Mouse (Mus musculus): ENCODE measurements around the gene Map4k5. TPM values are rescaled to one million over a fixed set of nuclear protein-coding genes. Genes with fewer than 3 reads are reported as not detected.
A peak's percentile ranks its signal among the peaks of the same experiment; 100 is the strongest.

Gene Map4k5
- polyA plus RNA-seq, 1 experiment from 2014 or later = 14.2 TPM

- peak overlapping the region; percentile 78; the same call in 1 of the 2 replicates for H3K27ac ChIP-seq (ENCODE audit: low read length)
Measured at GRCm38 (mm10) chr12:69891721-69892120, 1.3 kb downstream of the Map4k5 start.

GRCm38 (mm10) chr12:69890476-69890875 is 2.5 kb downstream of the Map4k5 start:
- peak overlapping the region; percentile 14; the same call in 1 of the 2 replicates for H3K4me3 ChIP-seq (ENCODE audit: low read length)
- peak overlapping the region; percentile 40 for H3K27ac ChIP-seq (ENCODE audit: low read length)
- WGBS = 8% methylated on average over 5 of the region's 5 CpGs
- no peak for ATAC-seq
- no peaks in the 10 kb centered on the region for H3K27me3 ChIP-seq (replicated peaks; ENCODE audit: control insufficient read depth, insufficient read depth, low read length)
- H3K9ac ChIP-seq (ENCODE audit: low read depth, low read length) = peak overlapping the region; percentile 36; the same call in 1 of the 2 replicates
- no peaks in the 10 kb centered on the region for H3K36me3 ChIP-seq (ENCODE audit: control insufficient read depth, insufficient read depth, low read length)
- peaks cover 25% of the 10 kb centered on the region for H3K4me1 ChIP-seq (ENCODE audit: control insufficient read depth, insufficient read depth, low read length)
- no peaks in the 10 kb centered on the region for H3K9me3 ChIP-seq (ENCODE audit: control insufficient read depth, low read length)
- peak overlapping the region; percentile 82 for H3K4me2 ChIP-seq (ENCODE audit: low read depth, low read length)

More at GRCm38 (mm10) chr12:69891721-69892120, 1.3 kb downstream of the Map4k5 start:
- peak overlapping the region; percentile 96 for H3K9ac ChIP-seq (ENCODE audit: low read depth, low read length)
- ATAC-seq = no peak
- no peaks in the 10 kb centered on the region for H3K9me3 ChIP-seq (ENCODE audit: control insufficient read depth, low read length)
- H3K36me3 ChIP-seq (ENCODE audit: control insufficient read depth, insufficient read depth, low read length) = no peaks in the 10 kb centered on the region
- peak overlapping the region; percentile 82 for H3K4me2 ChIP-seq (ENCODE audit: low read depth, low read length)
- WGBS = 37% methylated on average over 3 of the region's 3 CpGs
- peaks cover 25% of the 10 kb centered on the region for H3K4me1 ChIP-seq (ENCODE audit: control insufficient read depth, insufficient read depth, low read length)
- H3K27me3 ChIP-seq (replicated peaks; ENCODE audit: control insufficient read depth, insufficient read depth, low read length) = no peaks in the 10 kb centered on the region
- peak overlapping the region; percentile 81 for H3K4me3 ChIP-seq (ENCODE audit: low read length)

GRCm38 (mm10) chr12:69890051-69890450 is 2.9 kb downstream of the Map4k5 start:
- Histone ChIP-seq H3K9ac (ENCODE audit: low read depth, low read length) (0 out of 2 replicates have a peak overlapping the region, but pooled peaks have one; percentile 36), H3K4me3 (ENCODE audit: low read length) (peak overlapping the region; percentile 14; the same call in 1 of the 2 replicates)

DNA sequence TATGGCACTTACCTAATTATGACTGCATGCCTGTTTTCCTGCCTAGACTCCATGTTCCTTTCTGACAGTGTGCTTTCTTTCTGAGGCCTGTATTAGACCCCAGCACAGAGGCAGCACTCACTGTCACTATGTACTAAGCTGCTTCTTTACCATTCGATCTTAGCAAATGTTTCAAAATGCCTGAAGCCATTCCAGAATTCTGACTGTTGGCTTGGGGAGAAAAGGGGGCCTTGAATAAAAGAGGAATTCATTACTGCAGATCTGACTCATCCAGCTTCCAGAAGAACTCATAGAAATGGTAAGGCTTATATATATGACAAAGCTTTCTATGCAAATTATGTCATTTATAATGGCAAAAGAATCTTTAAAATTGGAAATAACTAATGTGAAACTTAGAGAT is 4.7 kb downstream of the Map4k5 start:
- Histone ChIP-seq H3K4me3 (ENCODE audit: low read length) (no peak overlapping the region), H3K9ac (ENCODE audit: low read depth, low read length) (no peak overlapping the region), H3K36me3 (ENCODE audit: control insufficient read depth, insufficient read depth, low read length) (no peaks in the 10 kb centered on the region), H3K4me1 (ENCODE audit: control insufficient read depth, insufficient read depth, low read length) (peaks cover 25% of the 10 kb centered on the region), H3K4me2 (ENCODE audit: low read depth, low read length) (no peak overlapping the region), H3K27ac (ENCODE audit: low read length) (no peak overlapping the region), H3K9me3 (ENCODE audit: control insufficient read depth, low read length) (no peaks in the 10 kb centered on the region), H3K27me3 (replicated peaks; ENCODE audit: control insufficient read depth, insufficient read depth, low read length) (no peaks in the 10 kb centered on the region)
- 71% methylated on average over 1 of the region's 1 CpGs for WGBS
- no peak for ATAC-seq

More at GRCm38 (mm10) chr12:69890051-69890450, 2.9 kb downstream of the Map4k5 start:
- no peak for ATAC-seq
- Histone ChIP-seq H3K27ac (ENCODE audit: low read length) (peak overlapping the region; percentile 40), H3K27me3 (replicated peaks; ENCODE audit: control insufficient read depth, insufficient read depth, low read length) (no peaks in the 10 kb centered on the region), H3K4me2 (ENCODE audit: low read depth, low read length) (peak overlapping the region; percentile 82; the same call in 1 of the 2 replicates), H3K9me3 (ENCODE audit: control insufficient read depth, low read length) (no peaks in the 10 kb centered on the region), H3K4me1 (ENCODE audit: control insufficient read depth, insufficient read depth, low read length) (peaks cover 25% of the 10 kb centered on the region), H3K36me3 (ENCODE audit: control insufficient read depth, insufficient read depth, low read length) (no peaks in the 10 kb centered on the region)
- 49% methylated on average over 6 of the region's 6 CpGs for WGBS

DNA sequence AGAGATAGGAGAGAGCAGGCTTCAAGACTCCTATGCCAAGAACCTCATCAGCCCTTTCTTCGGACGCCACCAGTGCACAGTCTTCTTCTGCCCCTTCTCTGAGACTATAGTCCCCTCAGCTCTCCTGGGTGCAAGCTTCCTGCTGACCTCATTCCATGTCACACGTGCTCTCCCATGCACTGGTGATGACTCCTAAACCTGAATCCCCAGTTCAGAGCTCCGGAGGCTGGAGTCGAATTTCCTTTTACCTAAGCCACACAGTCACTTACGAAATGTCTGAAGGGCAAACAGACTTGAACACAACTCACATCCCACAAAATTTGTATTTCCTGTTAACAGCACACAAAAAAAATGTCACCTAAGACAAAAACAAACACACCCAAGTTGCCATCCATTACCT is 5.2 kb downstream of the Map4k5 start:
- Histone ChIP-seq H3K9ac (ENCODE audit: low read depth, low read length) (no peak overlapping the region), H3K9me3 (ENCODE audit: control insufficient read depth, low read length) (no peaks in the 10 kb centered on the region), H3K4me3 (ENCODE audit: low read length) (no peak overlapping the region), H3K36me3 (ENCODE audit: control insufficient read depth, insufficient read depth, low read length) (no peaks in the 10 kb centered on the region), H3K4me1 (ENCODE audit: control insufficient read depth, insufficient read depth, low read length) (peaks cover 25% of the 10 kb centered on the region), H3K27ac (ENCODE audit: low read length) (no peak overlapping the region), H3K27me3 (replicated peaks; ENCODE audit: control insufficient read depth, insufficient read depth, low read length) (no peaks in the 10 kb centered on the region), H3K4me2 (ENCODE audit: low read depth, low read length) (no peak overlapping the region)
- 68% methylated on average over 6 of the region's 6 CpGs for WGBS
- ATAC-seq = no peak

DNA sequence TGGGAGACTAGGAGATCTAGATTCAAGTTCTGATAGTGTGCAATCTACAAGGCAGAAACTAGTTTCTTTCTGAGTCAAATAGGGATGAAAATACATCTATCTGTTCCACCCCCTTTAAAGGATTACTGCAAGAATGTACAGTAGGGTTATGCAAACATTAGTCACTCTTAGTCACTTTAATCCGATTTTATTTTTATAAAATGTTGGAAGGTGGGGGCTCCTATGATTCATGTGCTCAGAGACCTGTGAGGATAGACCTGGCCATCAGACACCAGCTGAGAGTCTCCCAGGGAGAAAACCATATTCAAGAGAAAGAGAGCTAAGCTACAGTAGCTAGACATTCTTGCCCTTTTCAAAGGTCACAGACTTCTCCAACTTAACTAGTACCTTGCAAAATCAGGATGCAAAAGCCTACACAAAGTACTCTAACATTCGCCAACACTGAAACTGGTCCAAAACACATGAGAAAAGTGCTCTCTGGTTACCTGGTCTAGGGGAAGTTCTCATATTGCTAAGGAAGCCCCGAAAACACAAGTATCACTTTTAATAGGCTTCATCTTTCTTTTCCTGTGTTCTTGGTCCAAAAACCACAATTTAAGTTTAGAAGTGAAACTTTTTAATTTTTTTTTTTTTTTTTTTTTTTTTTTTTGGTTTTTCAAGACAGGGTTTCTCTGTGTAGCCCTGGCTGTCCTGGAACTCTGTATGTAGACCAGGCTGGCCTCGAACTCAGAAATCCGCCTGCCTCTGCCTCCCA is 7.7 kb downstream of the Map4k5 start:
- H3K27ac ChIP-seq (ENCODE audit: low read length) = no peak overlapping the region
- WGBS = 91% methylated on average over 5 of the region's 5 CpGs
- ATAC-seq = no peak

DNA sequence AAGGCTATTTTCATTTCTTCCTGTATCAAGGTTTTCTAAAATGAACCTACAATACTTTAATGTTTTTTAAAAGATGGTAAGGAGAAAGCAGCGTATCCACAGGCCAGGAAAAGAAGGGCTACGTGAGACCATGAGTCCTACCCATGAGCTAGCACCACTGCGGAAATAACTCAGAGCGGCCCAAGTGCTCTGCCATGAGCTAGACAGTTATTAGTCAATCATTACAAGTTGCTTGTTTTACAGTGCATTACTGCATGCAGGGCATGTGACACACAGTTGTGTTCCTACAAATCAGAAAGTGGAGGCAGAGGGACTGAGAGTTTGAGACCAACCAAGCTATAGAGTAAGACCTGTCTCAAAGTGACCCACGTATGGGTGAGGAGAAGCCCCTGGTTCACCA is 8.9 kb downstream of the Map4k5 start:
- no peak overlapping the region for H3K27ac ChIP-seq (ENCODE audit: low read length)
- no peak overlapping the region for H3K9ac ChIP-seq (ENCODE audit: low read depth, low read length)
- 88% methylated on average over 5 of the region's 5 CpGs for WGBS
- no peak overlapping the region for H3K4me2 ChIP-seq (ENCODE audit: low read depth, low read length)
- peaks cover 12% of the 10 kb centered on the region for H3K4me1 ChIP-seq (ENCODE audit: control insufficient read depth, insufficient read depth, low read length)
- no peaks in the 10 kb centered on the region for H3K27me3 ChIP-seq (replicated peaks; ENCODE audit: control insufficient read depth, insufficient read depth, low read length)
- H3K4me3 ChIP-seq (ENCODE audit: low read length) = no peak overlapping the region
- ATAC-seq = peak; percentile 54; the same call in 1 of the 2 replicates
- H3K36me3 ChIP-seq (ENCODE audit: control insufficient read depth, insufficient read depth, low read length) = no peaks in the 10 kb centered on the region
- no peaks in the 10 kb centered on the region for H3K9me3 ChIP-seq (ENCODE audit: control insufficient read depth, low read length)

More for the DNA sequence above, 7.7 kb downstream of the Map4k5 start:
- Histone ChIP-seq H3K9ac (ENCODE audit: low read depth, low read length) (no peak overlapping the region), H3K9me3 (ENCODE audit: control insufficient read depth, low read length) (no peaks in the 10 kb centered on the region), H3K4me1 (ENCODE audit: control insufficient read depth, insufficient read depth, low read length) (peaks cover 12% of the 10 kb centered on the region), H3K4me2 (ENCODE audit: low read depth, low read length) (no peak overlapping the region), H3K27me3 (replicated peaks; ENCODE audit: control insufficient read depth, insufficient read depth, low read length) (no peaks in the 10 kb centered on the region), H3K36me3 (ENCODE audit: control insufficient read depth, insufficient read depth, low read length) (no peaks in the 10 kb centered on the region), H3K4me3 (ENCODE audit: low read length) (no peak overlapping the region)

DNA sequence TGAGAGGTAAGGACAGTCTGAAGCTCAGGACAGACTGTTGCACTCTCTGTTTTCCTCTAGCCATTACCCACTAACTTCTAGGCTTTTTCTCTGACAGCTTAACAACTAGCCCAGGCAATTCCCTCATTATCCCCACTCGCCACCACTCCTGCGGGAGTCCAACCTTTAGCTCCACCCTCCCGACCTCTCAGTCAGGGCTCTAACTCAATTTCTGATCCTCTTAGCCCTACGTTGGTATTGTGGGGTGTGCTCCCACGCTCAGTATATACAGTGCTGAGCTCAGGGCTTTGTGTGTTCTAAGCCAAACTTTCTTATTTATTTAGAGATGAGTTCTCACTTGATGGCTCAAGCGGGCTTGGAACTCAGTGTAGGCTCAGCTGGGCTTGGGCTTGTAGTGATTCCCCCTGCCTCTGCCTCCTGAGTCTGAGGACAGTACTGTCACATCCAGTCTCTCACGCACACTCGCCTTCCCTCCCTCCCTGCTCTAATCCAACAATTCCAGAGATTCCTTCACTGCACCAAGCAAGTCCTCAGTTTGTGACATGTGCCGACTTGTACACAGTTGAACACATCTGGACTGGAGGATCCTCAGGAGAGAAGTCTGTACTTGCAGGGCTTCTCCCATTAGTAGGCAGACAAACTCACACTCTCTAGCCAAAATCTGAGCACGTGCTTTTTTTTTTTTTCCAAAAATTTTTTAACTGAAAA is 11.6 kb downstream of the Map4k5 start:
- H3K27ac ChIP-seq (ENCODE audit: low read length) = no peak overlapping the region
- H3K9ac ChIP-seq (ENCODE audit: low read depth, low read length) = no peak overlapping the region
- H3K36me3 ChIP-seq (ENCODE audit: control insufficient read depth, insufficient read depth, low read length) = no peaks in the 10 kb centered on the region
- H3K9me3 ChIP-seq (ENCODE audit: control insufficient read depth, low read length) = no peaks in the 10 kb centered on the region
- ATAC-seq = no peak
- H3K4me3 ChIP-seq (ENCODE audit: low read length) = no peak overlapping the region
- H3K4me2 ChIP-seq (ENCODE audit: low read depth, low read length) = no peak overlapping the region
- peaks cover 18% of the 10 kb centered on the region for H3K4me1 ChIP-seq (ENCODE audit: control insufficient read depth, insufficient read depth, low read length)
- WGBS = 51% methylated on average over 10 of the region's 10 CpGs
- H3K27me3 ChIP-seq (replicated peaks; ENCODE audit: control insufficient read depth, insufficient read depth, low read length) = no peaks in the 10 kb centered on the region

DNA sequence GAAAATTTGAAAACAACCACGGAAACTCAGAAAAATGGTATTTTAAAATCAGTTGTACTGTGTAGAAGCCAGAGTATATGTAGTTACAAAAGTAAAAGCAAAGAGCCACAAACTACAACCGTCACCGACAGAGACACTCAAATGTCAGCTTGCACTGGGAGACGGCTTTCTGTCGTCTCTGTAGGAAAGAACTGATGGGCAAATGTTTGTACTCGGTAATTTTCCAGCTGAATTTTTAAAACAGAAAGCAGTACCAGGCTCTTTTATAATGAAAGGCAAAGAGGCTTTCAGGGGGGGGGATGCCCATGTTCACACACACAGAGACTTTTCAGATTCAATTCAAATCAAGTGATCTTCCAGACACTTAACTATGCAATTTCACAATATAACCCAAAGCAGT is 13.3 kb downstream of the Map4k5 start:
- no peak overlapping the region for H3K4me3 ChIP-seq (ENCODE audit: low read length)
- H3K4me1 ChIP-seq (ENCODE audit: control insufficient read depth, insufficient read depth, low read length) = peaks cover 21% of the 10 kb centered on the region
- peak overlapping the region; percentile 27; the same call in 1 of the 2 replicates for H3K4me2 ChIP-seq (ENCODE audit: low read depth, low read length)
- no peaks in the 10 kb centered on the region for H3K27me3 ChIP-seq (replicated peaks; ENCODE audit: control insufficient read depth, insufficient read depth, low read length)
- H3K9me3 ChIP-seq (ENCODE audit: control insufficient read depth, low read length) = no peaks in the 10 kb centered on the region
- 13% methylated on average over 6 of the region's 6 CpGs for WGBS
- 0 out of 2 replicates have a peak overlapping the region, but pooled peaks have one; percentile 10 for H3K9ac ChIP-seq (ENCODE audit: low read depth, low read length)
- no peak for ATAC-seq
- H3K27ac ChIP-seq (ENCODE audit: low read length) = no peak overlapping the region
- no peaks in the 10 kb centered on the region for H3K36me3 ChIP-seq (ENCODE audit: control insufficient read depth, insufficient read depth, low read length)
